Comparison of ENCODE assay signal across 8 mouse cellular contexts in the genomic region with DNA sequence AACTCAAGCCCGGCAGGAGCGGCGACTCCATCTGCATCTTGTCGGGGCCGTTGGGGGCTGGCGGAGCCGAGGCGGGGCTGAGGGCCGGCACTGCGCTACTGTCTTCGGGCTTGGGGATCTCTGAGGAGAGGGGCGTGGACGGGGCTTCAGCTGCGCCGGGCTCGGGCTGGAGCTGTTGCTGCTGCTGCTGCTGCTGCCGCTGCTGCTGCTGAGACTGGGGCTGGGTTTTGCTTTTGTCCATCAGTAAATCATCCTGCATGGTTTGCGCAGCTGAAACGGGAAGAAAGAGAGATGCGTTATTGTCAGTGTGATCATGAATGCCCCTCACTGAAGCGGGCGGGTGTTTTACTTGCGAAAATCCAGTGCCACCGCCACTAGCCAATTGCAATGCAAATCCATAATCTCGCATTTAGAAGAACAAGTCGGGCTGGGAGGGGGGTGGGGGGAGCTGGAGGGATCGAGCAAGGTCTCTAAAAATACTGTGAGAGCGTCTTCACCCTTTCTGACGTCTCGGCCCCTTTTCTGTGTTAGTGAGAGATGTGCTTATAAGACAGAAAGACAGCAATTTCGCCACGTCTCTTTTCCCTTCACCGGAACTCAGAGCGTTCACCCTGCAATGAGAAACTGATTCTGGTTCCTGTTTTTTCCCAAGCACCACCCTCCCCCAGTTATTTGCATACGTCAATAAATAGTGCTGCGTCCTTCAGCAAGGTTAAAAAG. TPM values are rescaled to one million over a fixed set of nuclear protein-coding genes. Genes with fewer than 3 reads are reported as not detected.
DNase-seq lines count a peak whose midpoint lies in the region; ATAC-seq and TF ChIP-seq lines count a peak whose summit lies in the region.

No protein-coding gene starts in this region.

- peak overlapping the region; percentile 61 for H3K9ac ChIP-seq in MEL (ENCODE audit: control insufficient read depth, low read depth, low read length, poor library complexity, severe bottlenecking)
- H3K9ac ChIP-seq in hindbrain, embryonic 13.5 days, result peak overlapping the region; percentile 93

- no peak for TF ChIP-seq CTCF in MEL (IDR thresholded peaks at IDR 0.05 in 2 of 3, conservative IDR thresholded peaks at IDR 0.05 in 1 of 3; ENCODE audit: control insufficient read depth in 1 of 3, insufficient read depth in 1 of 3, low read depth in 2 of 3, low read length in 3 of 3, poor library complexity in 1 of 3, severe bottlenecking in 1 of 3)

- TF ChIP-seq EP300 in MEL (IDR thresholded peaks at IDR 0.05; ENCODE audit: low read depth in 1 of 2, low read length in 2 of 2), result no peak

- H3K9me3 ChIP-seq in MEL (replicated peaks; ENCODE audit: insufficient read depth, low read length), result no peaks in the 10 kb centered on the region
- H3K9me3 ChIP-seq in hindbrain, embryonic 13.5 days, result no peaks in the 10 kb centered on the region

- peak; percentile 92 for DNase-seq in MEL (ENCODE audit: low read depth, low spot score)
- DNase-seq in cerebellum, adult 8-10 months, result peak; percentile 64
- DNase-seq in frontal cortex, postnatal 10 days (ENCODE audit: low spot score in 2 of 2), result peak; percentile 43 to 63
- peak; percentile 49 for DNase-seq in left cerebral cortex, adult 11 months (ENCODE audit: low spot score)
- peak; percentile 64 for DNase-seq in lung, postnatal 25 days (ENCODE audit: low spot score)
- DNase-seq in retina, postnatal 1 day, result peak; percentile 74
- peak; percentile 31 for DNase-seq in urinary bladder, postnatal 25 days (ENCODE audit: low spot score)

- H3K79me2 ChIP-seq in MEL (ENCODE audit: control insufficient read depth, insufficient read depth, low read length, poor library complexity), result no peaks in the 10 kb centered on the region; the same call in 1 of the 2 replicates

- peak overlapping the region; percentile 80 to 91 for H3K4me3 ChIP-seq in MEL (ENCODE audit: control insufficient read depth in 1 of 2, insufficient read depth in 1 of 2, low read depth in 2 of 2, low read length in 2 of 2)
- peak overlapping the region; percentile 78 for H3K4me3 ChIP-seq in hindbrain, embryonic 13.5 days

- under 1% methylated on average over 36 of the region's 36 CpGs for WGBS in hindbrain, embryonic 13.5 days

- peaks cover 0 to 2% of the 10 kb centered on the region in 2 experiments; a peak in 1 of 4 replicates for H3K36me3 ChIP-seq in MEL (ENCODE audit: control insufficient read depth in 1 of 2, insufficient read depth in 2 of 2, low read length in 2 of 2)
- H3K36me3 ChIP-seq in hindbrain, embryonic 13.5 days, result peaks cover 7% of the 10 kb centered on the region; the same call in 1 of the 2 replicates

- TF ChIP-seq POLR2A in MEL (IDR thresholded peaks at IDR 0.05; ENCODE audit: control insufficient read depth in 1 of 2, insufficient read depth in 1 of 2, low read depth in 1 of 2, low read length in 2 of 2, poor library complexity in 1 of 2), result peak; percentile 15 to 51; a peak in 2 of 4 replicates

- H3K27ac ChIP-seq in MEL (ENCODE audit: control insufficient read depth, low read depth, low read length), result peak overlapping the region; percentile 77
- H3K27ac ChIP-seq in hindbrain, embryonic 13.5 days, result peak overlapping the region; percentile 93

- no peak for TF ChIP-seq RAD21 in MEL (IDR thresholded peaks at IDR 0.05; ENCODE audit: low read depth, low read length)

- no peaks in the 10 kb centered on the region for H3K27me3 ChIP-seq in MEL (ENCODE audit: control insufficient read depth in 1 of 2, insufficient read depth in 2 of 2, low read length in 2 of 2)
- H3K27me3 ChIP-seq in hindbrain, embryonic 13.5 days, result peaks cover 8% of the 10 kb centered on the region; the same call in 1 of the 2 replicates

- peak; percentile 75 for ATAC-seq in hindbrain, embryonic 13.5 days (ENCODE audit: low FRiP score)

- H3K4me2 ChIP-seq in hindbrain, embryonic 13.5 days, result peak overlapping the region; percentile 97

- H3K4me1 ChIP-seq in MEL (ENCODE audit: control insufficient read depth in 1 of 2, insufficient read depth in 2 of 2, low read length in 2 of 2), result peaks cover 2 to 6% of the 10 kb centered on the region in 2 experiments; a peak in 2 of 4 replicates
- H3K4me1 ChIP-seq in hindbrain, embryonic 13.5 days (replicated peaks), result peaks cover 48% of the 10 kb centered on the region

TF ChIP-seq in MEL, 35 proteins besides CTCF, POLR2A, EP300 and RAD21:
- TF ChIP-seq NELFE (IDR thresholded peaks at IDR 0.05; ENCODE audit: low read depth, low read length) (no peak), HCFC1 (IDR thresholded peaks at IDR 0.05; ENCODE audit: low read depth, low read length) (peak; percentile 50; the same call in 1 of the 2 replicates), UBTF (IDR thresholded peaks at IDR 0.05; ENCODE audit: borderline replicate concordance, insufficient read depth, low read depth, low read length) (peak; percentile 28; the same call in 1 of the 2 replicates), MYB (IDR thresholded peaks at IDR 0.05; ENCODE audit: low read depth, low read length) (no peak), SIN3A (IDR thresholded peaks at IDR 0.05; ENCODE audit: low read length) (peak; percentile 91), GATA1 (IDR thresholded peaks at IDR 0.05; ENCODE audit: low read depth, low read length) (0 out of 2 replicates have a peak, but pooled peaks have one; percentile 9), SMC3 (IDR thresholded peaks at IDR 0.05; ENCODE audit: low read depth, low read length) (no peak), CHD2 (IDR thresholded peaks at IDR 0.05; ENCODE audit: low read length) (no peak), MAX (IDR thresholded peaks at IDR 0.05; ENCODE audit: low read length) (peak; percentile 31; the same call in 1 of the 2 replicates), RCOR1 (IDR thresholded peaks at IDR 0.05; ENCODE audit: low read depth, low read length) (peak; percentile 13; the same call in 1 of the 2 replicates), TCF12 (IDR thresholded peaks at IDR 0.05; ENCODE audit: low read depth, low read length) (no peak), MXI1 (IDR thresholded peaks at IDR 0.05; ENCODE audit: low read depth, low read length) (peak; percentile 15), MAZ (IDR thresholded peaks at IDR 0.05; ENCODE audit: low read depth, low read length) (no peak), CHD1 (IDR thresholded peaks at IDR 0.05; ENCODE audit: low read depth, low read length) (peak; percentile 79), TBP (IDR thresholded peaks at IDR 0.05; ENCODE audit: low read depth, low read length) (peak; percentile 69; the same call in 1 of the 2 replicates), GABPA (IDR thresholded peaks at IDR 0.05; ENCODE audit: low read depth, low read length) (no peak), USF1 (IDR thresholded peaks at IDR 0.05; ENCODE audit: low read depth, low read length) (no peak), NRF1 (IDR thresholded peaks at IDR 0.05; ENCODE audit: insufficient read depth, low read depth, low read length, poor library complexity, severe bottlenecking) (0 out of 2 replicates have a peak, but pooled peaks have one; percentile 1)
TF ChIP-seq in MEL: peak in this region for 10.

RNA-seq across cellular contexts. Expression of a gene that starts 32.5 kb away (rescaled TPM):
- 65.6 and 68.5 TPM in 2 replicates for total RNA-seq in MEL (2012; rRNA removed)
- 10 to 100 TPM in 1 of 2 experiments, not detected in 1; 83.5 TPM for polyA plus RNA-seq in MEL (2012; ENCODE audit: insufficient read depth in 1 of 2, insufficient read length in 2 of 2, low read depth in 1 of 2, low replicate concordance in 2 of 2, missing spikeins in 1 of 2)
- polyA plus RNA-seq in hindbrain, embryonic 13.5 days (2015; fragmentation: Nextera tagmentation; extraction: Ambion mirVana), result 114 and 117 TPM in 2 replicates

RNA-seq across cellular contexts. Expression of a gene that starts 33.5 kb away (rescaled TPM):
- 0.29 and 0.35 TPM in 2 replicates for total RNA-seq in MEL (2012; rRNA removed)
- polyA plus RNA-seq in MEL (2012; ENCODE audit: insufficient read depth in 1 of 2, insufficient read length in 2 of 2, low read depth in 1 of 2, low replicate concordance in 2 of 2, missing spikeins in 1 of 2), result under 1 TPM in 1 of 2 experiments, not detected in 1; 0.93 TPM
- 11.4 TPM in 2 replicates for polyA plus RNA-seq in hindbrain, embryonic 13.5 days (2015; fragmentation: Nextera tagmentation; extraction: Ambion mirVana)

Comparison
In these comparisons a context has a peak if more than half of its experiments do, and no peak if none do; other contexts are left out.
1. Peak in every context shown above with its lines: DNase-seq, ATAC-seq, H3K4me3 ChIP-seq and H3K27ac ChIP-seq.
2. DNase-seq: peak in every context shown above with its lines; median percentile 92 in MEL; 74 in retina, postnatal 1 day; 64 in cerebellum, adult 8-10 months; 64 in lung, postnatal 25 days; 53 in frontal cortex, postnatal 10 days; 49 in left cerebral cortex, adult 11 months; 31 in urinary bladder, postnatal 25 days.